14 mouse cellular contexts compared by ENCODE assay signal in the genomic region with DNA sequence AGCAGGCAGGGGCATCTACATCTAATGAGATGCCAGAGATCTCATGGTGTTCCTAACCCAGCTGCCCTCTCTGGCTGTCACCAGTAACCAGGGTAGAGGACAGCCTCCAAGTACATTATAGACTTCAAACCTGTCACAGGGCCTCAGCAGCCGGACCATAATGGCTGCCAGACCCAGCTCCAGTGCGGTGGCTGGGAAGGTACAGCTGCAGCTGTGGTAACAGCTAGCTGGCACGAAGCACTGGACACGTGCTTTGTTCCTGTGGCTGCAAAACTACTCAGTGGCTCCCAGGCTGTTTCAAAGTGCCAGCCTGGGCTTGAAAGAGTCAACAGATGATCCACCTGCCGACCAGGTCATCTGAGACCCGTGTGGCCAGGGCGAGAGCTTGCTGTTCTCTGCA.
DNase-seq lines count a peak whose midpoint lies in the region; ATAC-seq lines count a peak whose summit lies in the region.
"Had no signal": no experiment of that assay in that cellular context is flagged by ENCODE, and none has a peak within 500 bp of the region (broad histone marks: within the 10 kb centered on the region; RNA-seq: fewer than 3 reads in every experiment).

No protein-coding gene starts in this region.

- peak; percentile 18 for DNase-seq in gastrocnemius, postnatal 10 days
- no peak for DNase-seq in gastrocnemius, postnatal 25 days
- DNase-seq in hindbrain, embryonic 10.5 days (ENCODE audit: low spot score) = no peak
- DNase-seq in brain, adult 2 months (ENCODE audit: low read depth, low spot score) = peak; percentile 49
- no peak for DNase-seq in embryo, embryonic 10 days (ENCODE audit: low spot score)
- DNase-seq: adrenal gland, postnatal 10 days had no signal

- no peak overlapping the region for H3K4me3 ChIP-seq in hindbrain, embryonic 15.5 days
- no peak overlapping the region for H3K4me3 ChIP-seq in hindbrain, embryonic 10.5 days
- no peak overlapping the region for H3K4me3 ChIP-seq in hindbrain, embryonic 16.5 days (ENCODE audit: low read length)
- H3K4me3 ChIP-seq: forebrain, embryonic 10.5 days; lung, embryonic 15.5 days had no signal

- no peak overlapping the region for H3K4me2 ChIP-seq in hindbrain, embryonic 15.5 days
- no peak overlapping the region for H3K4me2 ChIP-seq in hindbrain, embryonic 16.5 days (ENCODE audit: low read length)
- H3K4me2 ChIP-seq: liver, embryonic 11.5 days; lung, embryonic 15.5 days had no signal

- peak; percentile 16; the same call in 1 of the 2 replicates for ATAC-seq in hindbrain, embryonic 15.5 days (ENCODE audit: low FRiP score, low read depth)
- peak; percentile 29; the same call in 1 of the 2 replicates for ATAC-seq in hindbrain, embryonic 16.5 days
- ATAC-seq: midbrain, embryonic 16.5 days had no signal

- WGBS in hindbrain, embryonic 15.5 days = 65% methylated on average over 7 of the region's 7 CpGs
- 84% methylated on average over 7 of the region's 7 CpGs for WGBS in hindbrain, embryonic 10.5 days
- WGBS in hindbrain, embryonic 16.5 days = 61% methylated on average over 7 of the region's 7 CpGs

- no peak overlapping the region for H3K9ac ChIP-seq in hindbrain, embryonic 15.5 days
- H3K9ac ChIP-seq in hindbrain, embryonic 16.5 days (ENCODE audit: low read depth, low read length) = no peak overlapping the region
- H3K9ac ChIP-seq: lung, embryonic 15.5 days had no signal

- no peaks in the 10 kb centered on the region for H3K27me3 ChIP-seq in hindbrain, embryonic 15.5 days
- H3K27me3 ChIP-seq in hindbrain, embryonic 10.5 days (ENCODE audit: insufficient read depth, poor library complexity, severe bottlenecking) = no peaks in the 10 kb centered on the region
- no peaks in the 10 kb centered on the region for H3K27me3 ChIP-seq in hindbrain, embryonic 16.5 days (replicated peaks; ENCODE audit: control insufficient read depth, insufficient read depth, low read length)
- H3K27me3 ChIP-seq: lung, embryonic 15.5 days had no signal

- H3K4me1 ChIP-seq in hindbrain, embryonic 15.5 days (replicated peaks) = peaks cover 30% of the 10 kb centered on the region
- H3K4me1 ChIP-seq in hindbrain, embryonic 10.5 days (replicated peaks) = peaks cover 9% of the 10 kb centered on the region
- H3K4me1 ChIP-seq in hindbrain, embryonic 16.5 days (ENCODE audit: control insufficient read depth, insufficient read depth, low read depth, low read length) = peaks cover 28% of the 10 kb centered on the region

- H3K27ac ChIP-seq in hindbrain, embryonic 15.5 days (replicated peaks) = 0 out of 2 replicates have a peak overlapping the region, but pooled peaks have one; percentile 10
- H3K27ac ChIP-seq in hindbrain, embryonic 10.5 days = no peak overlapping the region
- H3K27ac ChIP-seq in hindbrain, embryonic 16.5 days (ENCODE audit: low read depth, low read length) = 0 out of 2 replicates have a peak overlapping the region, but pooled peaks have one; percentile 0
- H3K27ac ChIP-seq: forebrain, embryonic 10.5 days; kidney, postnatal 0 days; lung, embryonic 15.5 days had no signal

- no peaks in the 10 kb centered on the region for H3K9me3 ChIP-seq in hindbrain, embryonic 15.5 days
- H3K9me3 ChIP-seq in hindbrain, embryonic 10.5 days = no peaks in the 10 kb centered on the region
- no peaks in the 10 kb centered on the region for H3K9me3 ChIP-seq in hindbrain, embryonic 16.5 days (ENCODE audit: control insufficient read depth, low read length)
- H3K9me3 ChIP-seq: forebrain, embryonic 10.5 days; G1E; lung, embryonic 15.5 days had no signal

- H3K36me3 ChIP-seq in hindbrain, embryonic 15.5 days = no peaks in the 10 kb centered on the region
- H3K36me3 ChIP-seq in hindbrain, embryonic 10.5 days = no peaks in the 10 kb centered on the region
- H3K36me3 ChIP-seq in hindbrain, embryonic 16.5 days (ENCODE audit: control insufficient read depth, insufficient read depth, low read length) = no peaks in the 10 kb centered on the region
- H3K36me3 ChIP-seq: forebrain, embryonic 10.5 days; G1E; lung, embryonic 15.5 days had no signal

Comparison
In these comparisons a context has a peak if more than half of its experiments do, and no peak if none do; other contexts are left out.
1. DNase-seq: peak in gastrocnemius, postnatal 10 days (single experiment) and brain, adult 2 months (single experiment); none in gastrocnemius, postnatal 25 days (single experiment), hindbrain, embryonic 10.5 days (single experiment) and embryo, embryonic 10 days (single experiment).